Mouse (Mus musculus): ENCODE results near the gene Rere. TPM values are rescaled to one million over a fixed set of nuclear protein-coding genes. Genes with fewer than 3 reads are reported as not detected.

Gene Rere
- total RNA-seq, 2 experiments from 2014 or later, result 150 to 160 TPM

GRCm38 (mm10) chr4:150569834-150570571 is 288.6 kb downstream of the Rere start:
- DNase-seq (ENCODE audit: low spot score in 2 of 2), result no peak

DNA sequence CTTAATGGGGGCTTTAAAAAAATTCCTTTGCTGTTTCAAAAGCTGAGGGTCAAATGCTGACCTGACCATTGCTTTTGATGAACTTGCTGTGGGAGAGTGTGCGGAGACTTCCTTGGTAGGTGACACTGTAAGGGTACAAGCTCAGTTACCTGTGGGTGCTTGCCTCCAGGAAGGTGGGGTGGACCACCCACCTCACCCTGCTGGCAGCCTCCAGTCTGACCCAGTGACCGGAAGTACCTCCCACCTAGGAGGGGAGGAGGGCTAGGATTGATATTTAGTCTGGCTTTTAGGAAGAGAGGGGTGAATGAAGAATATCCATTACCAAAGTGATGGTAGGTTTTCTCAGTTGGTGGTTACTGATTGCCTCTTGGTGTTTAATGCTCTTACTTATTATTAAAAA is 289.3 kb downstream of the Rere start:
- no peak for DNase-seq (ENCODE audit: low spot score in 2 of 2)

GRCm38 (mm10) chr4:150572104-150572691 is 290.8 kb downstream of the Rere start:
- DNase-seq (ENCODE audit: low spot score in 2 of 2), result no peak

DNA sequence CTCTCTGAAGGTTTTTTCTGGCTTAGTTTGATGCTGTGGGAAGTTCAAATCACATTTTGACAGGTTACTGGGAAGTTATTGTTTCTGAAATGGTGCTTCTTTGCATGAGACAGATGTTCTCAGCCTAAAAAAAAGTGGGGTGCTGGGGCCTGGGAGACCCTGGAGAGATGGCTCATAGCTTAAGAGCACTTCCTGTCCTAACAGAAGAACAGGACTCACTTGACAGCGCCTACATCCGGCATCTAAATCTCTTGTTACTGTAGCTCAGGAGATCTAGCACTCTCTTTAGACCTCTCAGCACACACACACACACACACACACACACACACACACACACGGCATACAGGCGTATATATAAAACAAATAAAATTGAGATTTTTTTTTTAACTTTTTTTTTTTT is 291.5 kb downstream of the Rere start:
- no peak for DNase-seq (ENCODE audit: low spot score in 2 of 2)

DNA sequence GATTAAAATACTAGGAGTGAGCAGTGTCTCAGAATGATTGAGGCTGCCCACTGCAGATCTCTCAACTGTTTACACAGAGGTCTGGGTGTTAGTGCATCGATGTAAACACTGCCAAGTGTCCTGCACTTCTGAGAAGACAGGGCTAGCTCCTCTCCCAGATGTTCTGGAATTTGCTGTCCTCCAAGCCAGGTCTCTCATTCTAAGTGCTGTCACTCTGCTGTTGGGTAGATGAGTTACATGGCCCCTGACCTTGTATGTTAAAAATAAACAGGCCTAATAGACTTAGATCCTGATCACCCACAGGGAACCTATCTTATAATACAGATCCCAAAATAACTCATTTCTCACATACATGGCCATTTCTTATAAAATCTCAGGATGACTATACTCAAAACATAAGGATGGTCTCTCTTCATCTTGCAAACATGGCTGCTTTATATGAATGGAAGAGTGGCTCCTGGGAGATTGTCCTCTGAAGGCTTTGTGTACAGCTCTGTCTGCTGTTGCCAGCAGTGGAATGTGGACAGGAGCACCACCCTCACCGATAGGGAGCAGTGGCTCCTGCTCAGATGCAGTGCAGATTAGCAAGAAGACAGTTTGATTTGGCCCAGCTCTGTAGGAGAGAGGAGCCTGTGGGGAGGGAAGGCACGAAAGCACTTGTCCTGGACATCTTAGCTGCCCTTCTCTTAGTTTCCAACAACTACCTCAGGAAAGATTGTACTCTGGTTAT is 294.1 kb downstream of the Rere start:
- no peak for DNase-seq (ENCODE audit: low spot score in 2 of 2)

GRCm38 (mm10) chr4:150576339-150576738 is 294.9 kb downstream of the Rere start:
- DNase-seq (ENCODE audit: low spot score in 2 of 2), result no peak

DNA sequence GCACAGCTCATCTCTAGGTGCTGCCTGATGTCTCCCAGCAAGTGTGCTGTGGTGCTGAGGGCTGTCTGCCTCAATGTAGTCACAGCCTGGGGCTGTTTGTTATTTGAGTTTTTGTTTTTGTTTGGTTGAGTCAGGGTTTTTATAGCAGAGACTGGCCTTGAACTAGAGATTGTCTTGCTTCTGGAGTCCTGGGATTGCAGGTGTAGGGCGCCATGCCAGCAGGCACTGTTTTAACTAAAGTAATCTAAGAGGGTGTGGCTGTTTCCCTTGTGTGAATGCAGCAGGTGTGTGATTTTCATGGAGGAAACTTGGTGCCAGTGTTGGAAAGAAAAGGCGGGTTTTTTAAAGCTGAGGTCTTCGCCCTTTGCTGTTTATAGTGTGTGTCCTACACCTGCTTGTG is 296.6 kb downstream of the Rere start:
- DNase-seq (ENCODE audit: low spot score in 2 of 2), result no peak

GRCm38 (mm10) chr4:150581931-150582723 is 300.7 kb downstream of the Rere start:
- no peak for DNase-seq (ENCODE audit: low spot score in 2 of 2)

- DNase-seq (ENCODE audit: low spot score in 2 of 2), result peak; percentile 26 to 56
Measured at GRCm38 (mm10) chr4:150582966-150583776, 301.7 kb downstream of the Rere start.

- no peak for DNase-seq (ENCODE audit: low spot score in 2 of 2)
Measured at GRCm38 (mm10) chr4:150583777-150584135, 302.3 kb downstream of the Rere start.

DNA sequence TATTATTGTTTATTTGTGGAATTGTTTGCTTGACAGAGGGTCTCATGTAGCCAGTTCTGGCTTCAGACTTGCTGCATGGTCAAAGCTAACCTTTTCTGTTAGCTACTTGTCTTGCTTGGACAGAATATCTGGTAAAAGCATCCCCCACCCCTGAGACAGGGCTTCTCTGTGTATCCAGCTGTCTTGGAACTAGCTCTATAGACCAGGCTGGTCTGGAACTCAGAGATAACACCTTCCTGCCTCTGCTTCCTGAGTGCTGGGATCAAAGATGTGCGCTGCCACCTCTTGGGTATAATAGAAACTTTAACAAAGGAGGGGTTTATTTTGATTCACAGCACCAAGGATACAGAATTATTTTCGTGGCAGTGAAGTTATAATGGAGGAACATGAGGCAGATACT is 304.4 kb downstream of the Rere start:
- no peak for DNase-seq (ENCODE audit: low spot score in 2 of 2)

GRCm38 (mm10) chr4:150586275-150586674 is 304.8 kb downstream of the Rere start:
- DNase-seq (ENCODE audit: low spot score in 2 of 2), result no peak

GRCm38 (mm10) chr4:150587597-150588299 is 306.3 kb downstream of the Rere start:
- DNase-seq (ENCODE audit: low spot score in 2 of 2), result no peak

DNA sequence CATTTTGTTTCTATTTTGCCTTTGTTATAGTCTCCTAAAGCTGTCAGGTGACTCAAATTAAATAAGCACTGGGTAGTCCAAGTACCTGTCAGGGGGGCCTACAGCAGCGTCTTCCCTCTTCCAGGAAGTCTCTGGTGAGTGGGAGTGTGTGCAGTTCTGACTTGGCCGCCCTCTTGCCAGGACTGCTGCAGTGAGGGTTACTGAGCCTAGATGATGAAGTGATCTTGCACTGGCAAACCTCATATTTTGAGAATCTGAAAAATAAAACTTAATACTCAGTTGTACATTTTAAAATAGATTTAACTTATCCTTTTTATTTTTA is 306.8 kb downstream of the Rere start:
- DNase-seq (ENCODE audit: low spot score in 2 of 2), result no peak

DNA sequence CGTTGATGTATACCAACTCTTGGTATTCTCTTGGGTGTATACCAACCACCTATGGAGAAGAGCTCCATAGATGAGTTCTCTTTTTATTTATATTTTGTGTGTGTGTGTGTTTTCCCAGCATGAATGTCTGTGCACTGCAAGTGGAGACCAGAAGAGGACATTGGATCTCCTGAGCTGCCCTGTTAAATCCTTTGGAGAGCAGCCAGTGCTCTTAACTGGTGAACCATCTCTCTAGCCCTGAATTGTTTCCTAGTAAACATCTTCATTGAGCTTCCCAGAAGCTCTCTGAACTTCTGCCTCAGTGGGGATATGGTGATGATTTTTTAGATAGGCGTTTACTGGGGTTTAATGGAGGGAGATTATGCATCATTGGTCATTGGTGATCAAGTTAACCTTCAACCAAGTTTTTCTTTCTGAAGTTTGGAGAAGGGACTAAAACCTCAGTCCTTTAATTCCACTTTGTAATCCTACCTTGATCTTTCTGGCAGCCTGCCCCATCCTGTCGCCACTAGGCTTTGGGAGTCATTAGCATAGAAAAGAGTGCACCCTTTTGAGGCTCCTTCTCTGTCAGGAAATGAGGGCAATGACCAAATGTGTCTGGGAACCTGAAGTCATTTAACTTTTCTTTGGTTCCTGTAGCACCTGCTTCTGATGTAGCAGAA is 309.3 kb downstream of the Rere start:
- DNase-seq (ENCODE audit: low spot score in 2 of 2), result no peak

GRCm38 (mm10) chr4:150591602-150592001 is 310.2 kb downstream of the Rere start:
- no peak for DNase-seq (ENCODE audit: low spot score in 2 of 2)

- no peak for DNase-seq (ENCODE audit: low spot score in 2 of 2)
Measured at GRCm38 (mm10) chr4:150592087-150592486, 310.6 kb downstream of the Rere start.

- no peak for DNase-seq (ENCODE audit: low spot score in 2 of 2)
Measured at GRCm38 (mm10) chr4:150593473-150594217, 312.2 kb downstream of the Rere start.

- no peak for DNase-seq (ENCODE audit: low spot score in 2 of 2)
Measured at GRCm38 (mm10) chr4:150594298-150594829, 312.9 kb downstream of the Rere start.

Data from adrenal gland, postnatal 4 days (tissue).